Mouse (Mus musculus) megakaryocyte-erythroid progenitor cell, adult 5-6 weeks (primary cell): ENCODE results near the gene Nfia. TPM values are rescaled to one million over a fixed set of nuclear protein-coding genes. Genes with fewer than 3 reads are reported as not detected.

Experiments
- ATAC-seq: replicated peaks from 2 replicates; pipeline ENCODE4 v1.8.0; 2016; ENCODE audit warnings: mild to moderate bottlenecking, inconsistent platforms; ENCODE audit not compliant: severe bottlenecking, poor library complexity, low FRiP score, low TSS enrichment
- total RNA-seq, 2 experiments: library from RNA; stranded (forward) in 1 of 2; stranded (reverse) in 1 of 2; fragments of 200-1000, 215-1000 nt in 1 of 2; fragments of >200 nt in 1 of 2; fragmentation: Nextera tagmentation in 1 of 2; gene quantifications; 2 replicates each; pipeline ENCODE4 v1.2.3; 2014 to 2017

Nfia gene
- total RNA-seq, 2 experiments from 2014 or later: 33.0 to 212 TPM

DNA sequence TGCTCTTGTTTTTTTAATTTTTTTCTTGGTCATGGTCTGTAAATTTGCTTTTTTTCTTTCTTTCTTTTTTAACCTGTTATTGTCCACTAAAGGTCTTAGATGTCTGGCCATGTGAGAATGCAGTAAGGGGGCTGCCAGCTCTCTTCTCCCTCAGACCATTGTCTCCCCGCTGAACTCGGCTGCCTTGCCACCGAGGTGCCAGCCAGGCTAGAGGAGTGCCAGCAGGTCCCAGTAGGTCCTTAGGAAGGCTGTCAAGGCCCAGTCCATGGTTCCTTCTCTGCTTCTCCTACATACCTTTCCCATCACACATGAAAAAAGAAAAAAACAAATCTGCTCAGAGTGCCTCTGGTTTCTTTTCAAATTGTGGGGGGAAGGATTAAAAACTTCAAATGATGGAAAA is 345.6 kb downstream of the Nfia start:
- no peak for ATAC-seq

- ATAC-seq: peak; percentile 33; the same call in 1 of the 2 replicates
These were observed 346.5 kb downstream of the Nfia start for GRCm38 (mm10) chr4:98118761-98119675.

- no peak for ATAC-seq
These were observed 347.5 kb downstream of the Nfia start for GRCm38 (mm10) chr4:98119949-98120531.

DNA sequence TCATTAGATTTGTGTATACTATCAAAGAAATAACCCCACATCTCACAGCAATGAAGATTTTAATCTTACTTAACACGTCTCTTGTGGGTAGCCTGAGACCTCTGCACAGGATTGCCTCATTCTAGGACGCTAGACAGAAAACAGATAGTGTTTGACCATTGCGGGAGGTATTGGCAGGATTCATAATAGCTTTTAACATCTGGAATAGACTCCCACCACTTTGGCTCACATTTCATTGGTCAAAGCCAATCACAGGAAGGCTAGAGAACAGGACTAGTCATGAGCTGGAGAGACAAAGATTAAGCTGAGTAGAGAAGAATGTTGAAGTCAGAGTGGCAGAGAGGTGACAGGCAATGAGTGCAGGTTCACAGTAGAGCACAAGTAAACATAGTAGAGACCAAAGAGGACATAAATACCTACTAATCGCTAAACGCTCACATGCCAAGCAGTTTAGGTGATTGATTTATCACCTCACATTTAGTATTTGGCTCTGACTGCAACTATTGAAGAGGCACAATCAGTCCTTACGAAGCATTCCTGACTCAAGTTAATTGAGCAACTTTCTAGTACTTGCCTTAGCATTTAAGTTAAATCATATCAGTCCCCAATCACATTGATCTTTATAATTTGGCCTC is 348.3 kb downstream of the Nfia start:
- ATAC-seq: no peak

GRCm38 (mm10) chr4:98126003-98126677 is 353.6 kb downstream of the Nfia start:
- no peak for ATAC-seq

DNA sequence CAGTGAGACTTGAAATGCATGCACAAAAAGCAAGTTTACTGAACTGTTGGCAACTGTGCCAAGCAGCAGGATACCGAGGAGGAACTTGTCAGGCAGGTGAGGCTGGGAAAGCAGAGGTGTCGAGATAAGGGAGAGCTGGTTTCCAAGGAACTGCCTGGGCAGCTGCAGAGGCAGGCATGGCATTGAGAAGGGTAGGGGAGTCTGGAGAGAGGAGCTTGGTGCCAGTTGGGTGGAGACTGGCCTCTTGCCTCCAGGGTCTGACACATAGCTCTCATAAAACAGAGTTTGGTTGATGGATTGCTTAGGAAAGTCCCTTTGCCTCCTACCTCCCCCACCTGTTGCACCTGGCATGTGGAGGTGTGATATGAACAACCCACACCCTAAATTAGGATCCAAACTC is 358.3 kb downstream of the Nfia start:
- no peak for ATAC-seq

DNA sequence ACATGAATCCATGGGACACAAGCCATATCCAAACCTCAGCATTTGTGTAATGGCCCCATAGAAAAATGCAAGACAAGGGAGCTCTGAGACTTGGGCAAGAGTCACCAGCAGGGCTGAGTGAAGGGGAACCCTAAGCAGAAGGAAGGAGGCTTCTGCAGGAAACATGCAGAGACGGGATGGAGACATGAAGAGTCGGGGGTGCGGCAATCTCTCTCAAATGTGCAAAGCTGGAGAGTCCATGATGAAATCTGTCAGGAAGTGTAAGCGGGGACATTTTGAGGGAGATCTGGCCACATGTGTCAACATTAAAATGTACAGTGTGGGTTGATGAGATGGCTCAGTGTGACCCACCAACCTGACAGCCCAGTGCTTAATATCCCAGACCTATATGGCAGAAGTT is 361.5 kb downstream of the Nfia start:
- ATAC-seq: no peak

- ATAC-seq: no peak
These were observed 363.5 kb downstream of the Nfia start for GRCm38 (mm10) chr4:98136072-98136471.

DNA sequence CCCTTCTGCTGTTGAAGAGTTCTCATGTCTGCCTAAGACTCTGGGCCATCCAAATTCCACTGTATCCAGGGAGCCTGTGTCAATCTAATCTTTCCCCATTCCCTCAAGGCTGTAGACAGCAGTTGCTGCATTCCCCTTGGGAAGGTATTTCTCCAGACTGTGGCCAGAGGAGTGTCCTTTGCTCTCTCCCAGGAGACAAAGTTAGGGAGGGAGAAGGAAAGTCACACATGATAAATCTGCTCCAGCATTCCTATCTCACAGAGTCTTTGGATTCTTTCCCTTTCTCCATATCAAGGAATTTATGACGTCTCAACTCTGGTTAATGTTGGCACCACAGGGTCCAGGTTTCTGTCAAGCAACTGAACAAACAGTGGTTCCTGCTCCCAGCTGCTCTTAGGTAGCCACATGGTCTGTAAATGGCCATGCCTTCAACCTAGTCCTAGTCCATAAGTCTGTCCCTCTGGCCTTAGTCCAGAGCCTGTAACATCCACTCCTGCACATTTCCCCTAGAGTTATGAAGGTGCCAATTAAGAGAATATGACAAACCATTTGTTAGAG is 370.4 kb downstream of the Nfia start:
- no peak for ATAC-seq

GRCm38 (mm10) chr4:98150576-98150975 is 378.0 kb downstream of the Nfia start:
- ATAC-seq: no peak

GRCm38 (mm10) chr4:98157921-98158320 is 385.4 kb downstream of the Nfia start:
- ATAC-seq: no peak

GRCm38 (mm10) chr4:98166379-98166778 is 393.8 kb downstream of the Nfia start:
- ATAC-seq: no peak

Other genes with a start within 250 kb of the Nfia start
- gene E130114P18Rik, start 5.3 kb downstream of the Nfia start, total RNA-seq (2014; fragmentation: Nextera tagmentation): not detected in 2 replicates
- gene E130114P18Rik, start 5.3 kb downstream of the Nfia start, total RNA-seq (2017): not detected in 2 replicates